Mouse (Mus musculus) layer of hippocampus, postnatal 25 days (tissue): ENCODE measurements around the gene Krtap4-6. TPM values are rescaled to one million over a fixed set of nuclear protein-coding genes. Genes with fewer than 3 reads are reported as not detected.

Experiments
- total RNA-seq, 2 experiments: library from RNA; stranded (reverse); gene quantifications; 2 replicates each; pipeline ENCODE4 v1.2.3; 2021

Gene Krtap4-6
- total RNA-seq, 2 experiments from 2014 or later, result not detected

Other genes with a start within 250 kb of the Krtap4-6 start
- gene Krt12, start 243.7 kb downstream of the Krtap4-6 start, total RNA-seq, result 1 to 10 TPM in 1 of 2 experiments, under 1 TPM in 1; 0.89 to 1.4 TPM
- gene Krt20, start 227.8 kb downstream of the Krtap4-6 start, total RNA-seq, result not detected
- not detected for gene Krt23, start 172.8 kb downstream of the Krtap4-6 start, total RNA-seq
- gene Krt39, start 144.6 kb downstream of the Krtap4-6 start, total RNA-seq, result not detected
- gene Krt40, start 122.8 kb downstream of the Krtap4-6 start, total RNA-seq, result not detected
- not detected for gene Krtap3-3, start 115.1 kb downstream of the Krtap4-6 start, total RNA-seq
- gene Krtap3-2, start 109.1 kb downstream of the Krtap4-6 start, total RNA-seq, result not detected
- gene Gm11939, start 106.5 kb downstream of the Krtap4-6 start, total RNA-seq, result not detected
- gene Krtap3-1, start 99.3 kb downstream of the Krtap4-6 start, total RNA-seq, result not detected
- gene Krtap1-5, start 84.9 kb downstream of the Krtap4-6 start, total RNA-seq, result not detected
- not detected for gene Krtap1-4, start 82.3 kb downstream of the Krtap4-6 start, total RNA-seq
- gene Krtap1-3, start 74.6 kb downstream of the Krtap4-6 start, total RNA-seq, result not detected
- gene Krtap9-3, start 67.9 kb downstream of the Krtap4-6 start, total RNA-seq, result not detected
- not detected for gene Gm11938, start 62.7 kb downstream of the Krtap4-6 start, total RNA-seq
- gene Gm11937, start 55.8 kb downstream of the Krtap4-6 start, total RNA-seq, result not detected
- not detected for gene Krtap2-4, start 51.1 kb downstream of the Krtap4-6 start, total RNA-seq
- not detected for gene Gm11562, start 45.5 kb downstream of the Krtap4-6 start, total RNA-seq
- not detected for gene Krtap4-1, start 37.7 kb downstream of the Krtap4-6 start, total RNA-seq
- gene Krtap4-2, start 30.9 kb downstream of the Krtap4-6 start, total RNA-seq, result not detected
- not detected for gene Krtap4-7, start 21.9 kb downstream of the Krtap4-6 start, total RNA-seq
- gene Gm11555, start 15.7 kb downstream of the Krtap4-6 start, total RNA-seq, result not detected
- gene Gm11563, start 7.0 kb downstream of the Krtap4-6 start, total RNA-seq, result not detected
- gene Gm14190, start 24.8 kb upstream of the Krtap4-6 start, total RNA-seq, result not detected
- not detected for gene Gm14180, start 68.3 kb upstream of the Krtap4-6 start, total RNA-seq
- not detected for gene Gm11595, start 107.0 kb upstream of the Krtap4-6 start, total RNA-seq
- gene Krtap4-8, start 114.7 kb upstream of the Krtap4-6 start, total RNA-seq, result not detected
- gene Krtap4-9, start 119.2 kb upstream of the Krtap4-6 start, total RNA-seq, result not detected
- not detected for gene Gm11596, start 127.5 kb upstream of the Krtap4-6 start, total RNA-seq
- not detected for gene Gm11569, start 133.0 kb upstream of the Krtap4-6 start, total RNA-seq
- gene Gm11554, start 138.5 kb upstream of the Krtap4-6 start, total RNA-seq, result not detected
- gene Krtap4-13, start 143.9 kb upstream of the Krtap4-6 start, total RNA-seq, result not detected
- not detected for gene Gm11564, start 149.7 kb upstream of the Krtap4-6 start, total RNA-seq
- not detected for gene 2300003K06Rik, start 172.1 kb upstream of the Krtap4-6 start, total RNA-seq
- gene Krtap4-16, start 185.6 kb upstream of the Krtap4-6 start, total RNA-seq, result not detected
- gene Gm11568, start 192.0 kb upstream of the Krtap4-6 start, total RNA-seq, result not detected
- not detected for gene Gm11559, start 198.5 kb upstream of the Krtap4-6 start, total RNA-seq
- not detected for gene Krtap9-1, start 207.4 kb upstream of the Krtap4-6 start, total RNA-seq
- gene Gm11567, start 213.2 kb upstream of the Krtap4-6 start, total RNA-seq, result not detected
- not detected for gene Krtap31-1, start 242.0 kb upstream of the Krtap4-6 start, total RNA-seq
- gene Gm11565, start 248.8 kb upstream of the Krtap4-6 start, total RNA-seq, result not detected